13 mouse cellular contexts compared by ENCODE assay signal in the genomic region with DNA sequence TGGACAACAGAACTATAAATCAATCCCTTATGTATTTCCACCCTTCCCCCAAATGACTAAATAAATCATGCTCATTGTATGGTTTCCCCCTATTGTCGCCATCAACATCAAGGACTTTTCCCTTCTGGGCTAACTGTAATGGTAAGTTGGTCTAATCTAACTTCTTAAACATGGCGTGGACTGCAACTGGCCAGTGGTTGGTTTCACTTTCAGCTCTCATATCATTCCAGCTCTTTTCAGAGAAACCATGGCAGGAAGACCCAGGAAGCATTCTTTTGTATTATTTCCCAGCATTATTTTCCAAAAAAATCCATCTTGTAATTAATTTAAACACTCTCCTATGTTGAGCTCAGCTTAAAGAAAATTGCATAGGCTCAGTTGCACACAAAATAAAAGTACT. TPM values are rescaled to one million over a fixed set of nuclear protein-coding genes. Genes with fewer than 3 reads are reported as not detected.
DNase-seq lines count a peak whose midpoint lies in the region; ATAC-seq and TF ChIP-seq lines count a peak whose summit lies in the region.
"Had no signal": no experiment of that assay in that cellular context is flagged by ENCODE, and none has a peak within 500 bp of the region (broad histone marks: within the 10 kb centered on the region; RNA-seq: fewer than 3 reads in every experiment).

No protein-coding gene starts in this region.

- WGBS in hindbrain, embryonic 15.5 days, result 80% methylated on average over 2 of the region's 2 CpGs
- 87% methylated on average over 2 of the region's 2 CpGs for WGBS in hindbrain, embryonic 12.5 days
- WGBS in lung, adult 2 months, result 7% methylated on average over 2 of the region's 2 CpGs
- WGBS in intestine, embryonic 15.5 days, result 39% methylated on average over 2 of the region's 2 CpGs
- 36% methylated on average over 2 of the region's 2 CpGs for WGBS in stomach, postnatal 0 days

- H3K27me3 ChIP-seq in hindbrain, embryonic 15.5 days, result no peaks in the 10 kb centered on the region
- H3K27me3 ChIP-seq in hindbrain, embryonic 12.5 days, result no peaks in the 10 kb centered on the region
- no peaks in the 10 kb centered on the region for H3K27me3 ChIP-seq in intestine, embryonic 15.5 days (replicated peaks)
- H3K27me3 ChIP-seq in stomach, postnatal 0 days (ENCODE audit: control insufficient read depth, insufficient read depth, low read length), result no peaks in the 10 kb centered on the region

- H3K9ac ChIP-seq in hindbrain, embryonic 15.5 days, result no peak overlapping the region
- H3K9ac ChIP-seq in hindbrain, embryonic 12.5 days, result no peak overlapping the region
- no peak overlapping the region for H3K9ac ChIP-seq in intestine, embryonic 15.5 days
- H3K9ac ChIP-seq in stomach, postnatal 0 days (ENCODE audit: low read length), result no peak overlapping the region

- no peak for TF ChIP-seq POLR2A in lung, adult 2 months (IDR thresholded peaks at IDR 0.05; ENCODE audit: borderline replicate concordance, extremely low read depth, low read depth, low read length)

- TF ChIP-seq EP300 in stomach, postnatal 0 days (optimal IDR thresholded peaks at IDR 0.05), result no peak

- TF ChIP-seq CTCF in lung, adult 2 months (IDR thresholded peaks at IDR 0.05; ENCODE audit: insufficient read depth, low read length), result no peak
- no peak for TF ChIP-seq CTCF in stomach, postnatal 0 days (IDR thresholded peaks at IDR 0.05; ENCODE audit: low read depth)

- H3K4me1 ChIP-seq in hindbrain, embryonic 15.5 days (replicated peaks), result peaks cover 8% of the 10 kb centered on the region; the same call in 1 of the 2 replicates
- no peaks in the 10 kb centered on the region; the same call in 1 of the 2 replicates for H3K4me1 ChIP-seq in hindbrain, embryonic 12.5 days
- peaks cover 9% of the 10 kb centered on the region for H3K4me1 ChIP-seq in lung, adult 2 months (ENCODE audit: control insufficient read depth, insufficient read depth, low read length)
- peaks cover 3% of the 10 kb centered on the region; the same call in 1 of the 2 replicates for H3K4me1 ChIP-seq in intestine, embryonic 15.5 days (replicated peaks)
- no peaks in the 10 kb centered on the region; the same call in 1 of the 2 replicates for H3K4me1 ChIP-seq in stomach, postnatal 0 days (replicated peaks; ENCODE audit: control insufficient read depth, insufficient read depth)

- H3K9me3 ChIP-seq in hindbrain, embryonic 15.5 days, result no peaks in the 10 kb centered on the region
- no peaks in the 10 kb centered on the region for H3K9me3 ChIP-seq in hindbrain, embryonic 12.5 days (replicated peaks)
- no peaks in the 10 kb centered on the region for H3K9me3 ChIP-seq in intestine, embryonic 15.5 days
- H3K9me3 ChIP-seq in stomach, postnatal 0 days (ENCODE audit: control insufficient read depth, low read length), result no peaks in the 10 kb centered on the region
- H3K9me3 ChIP-seq: G1E had no signal

- ATAC-seq in hindbrain, embryonic 15.5 days (ENCODE audit: low FRiP score, low read depth), result no peak
- ATAC-seq in hindbrain, embryonic 12.5 days (ENCODE audit: low FRiP score), result no peak
- peak; percentile 53 for ATAC-seq in intestine, embryonic 15.5 days
- ATAC-seq in stomach, postnatal 0 days (ENCODE audit: low FRiP score, low TSS enrichment), result peak; percentile 55; the same call in 1 of the 2 replicates

- peak; percentile 24 for DNase-seq in lung, postnatal 36 days
- DNase-seq in lung, adult 2 months, result no peak
- no peak for DNase-seq in stomach, postnatal 0 days (ENCODE audit: low spot score)
- DNase-seq in thymus, postnatal 36 days, result no peak
- DNase-seq in right cerebral cortex, adult 2 months (ENCODE audit: low spot score in 2 of 2), result no peak
- DNase-seq: cerebellum, adult 9-11 months; kidney, adult 18-20 months; right cerebral cortex, postnatal 25 days; thymus, postnatal 4 days had no signal

- H3K27ac ChIP-seq in hindbrain, embryonic 15.5 days (replicated peaks), result no peak overlapping the region
- H3K27ac ChIP-seq in hindbrain, embryonic 12.5 days, result no peak overlapping the region
- H3K27ac ChIP-seq in intestine, embryonic 15.5 days, result peak overlapping the region; percentile 30; the same call in 1 of the 2 replicates
- peak overlapping the region; percentile 81 for H3K27ac ChIP-seq in stomach, postnatal 0 days (replicated peaks)

- 0 out of 2 replicates have a peak, but pooled peaks cover 3% of the 10 kb centered on the region for H3K36me3 ChIP-seq in hindbrain, embryonic 15.5 days
- H3K36me3 ChIP-seq in hindbrain, embryonic 12.5 days, result no peaks in the 10 kb centered on the region
- no peaks in the 10 kb centered on the region for H3K36me3 ChIP-seq in intestine, embryonic 15.5 days
- no peaks in the 10 kb centered on the region for H3K36me3 ChIP-seq in stomach, postnatal 0 days (ENCODE audit: control insufficient read depth, insufficient read depth, low read length)
- H3K36me3 ChIP-seq: G1E had no signal

- no peak overlapping the region for H3K4me3 ChIP-seq in hindbrain, embryonic 15.5 days
- H3K4me3 ChIP-seq in hindbrain, embryonic 12.5 days, result no peak overlapping the region
- no peak overlapping the region for H3K4me3 ChIP-seq in lung, adult 2 months (replicated peaks; ENCODE audit: extremely low read depth, low read depth, low read length)
- H3K4me3 ChIP-seq in intestine, embryonic 15.5 days (replicated peaks), result 0 out of 2 replicates have a peak overlapping the region, but pooled peaks have one; percentile 4
- peak overlapping the region; percentile 32 for H3K4me3 ChIP-seq in stomach, postnatal 0 days (ENCODE audit: low read depth, low read length)

- peak overlapping the region; percentile 29; the same call in 1 of the 2 replicates for H3K4me2 ChIP-seq in hindbrain, embryonic 15.5 days
- H3K4me2 ChIP-seq in hindbrain, embryonic 12.5 days (replicated peaks), result no peak overlapping the region
- peak overlapping the region; percentile 45; the same call in 1 of the 2 replicates for H3K4me2 ChIP-seq in intestine, embryonic 15.5 days (replicated peaks)
- H3K4me2 ChIP-seq in stomach, postnatal 0 days (replicated peaks; ENCODE audit: low read depth), result peak overlapping the region; percentile 45

RNA-seq across cellular contexts. Expression of gene Rbms1, which starts 23.0 kb away (rescaled TPM):
- 75.9 and 77.7 TPM in 2 replicates for polyA plus RNA-seq in hindbrain, embryonic 15.5 days (2015; fragmentation: Nextera tagmentation; extraction: Ambion mirVana)
- 74.1 and 77.4 TPM in 2 replicates for polyA plus RNA-seq in hindbrain, embryonic 12.5 days (2016; fragmentation: Nextera tagmentation; extraction: Ambion mirVana)
- polyA plus RNA-seq in lung, adult 2 months (2012; rRNA removed), result 252 and 262 TPM in 2 replicates
- polyA plus RNA-seq in intestine, embryonic 15.5 days (2015; fragmentation: Nextera tagmentation; extraction: Ambion mirVana), result 83.3 and 84.3 TPM in 2 replicates
- 81.1 and 83.9 TPM in 2 replicates for polyA plus RNA-seq in stomach, postnatal 0 days (2015; fragmentation: Nextera tagmentation; extraction: Ambion mirVana)

Comparison
In these comparisons a context has a peak if more than half of its experiments do, and no peak if none do; other contexts are left out.
1. ATAC-seq: peak in intestine, embryonic 15.5 days (single experiment) and stomach, postnatal 0 days (single experiment); none in hindbrain, embryonic 15.5 days (single experiment) and hindbrain, embryonic 12.5 days (single experiment).
2. H3K27ac ChIP-seq: peak in intestine, embryonic 15.5 days (single experiment) and stomach, postnatal 0 days (single experiment); none in hindbrain, embryonic 15.5 days (single experiment) and hindbrain, embryonic 12.5 days (single experiment).
3. H3K4me3 ChIP-seq: peak in intestine, embryonic 15.5 days (single experiment) and stomach, postnatal 0 days (single experiment); none in hindbrain, embryonic 15.5 days (single experiment), hindbrain, embryonic 12.5 days (single experiment) and lung, adult 2 months (single experiment).